Mouse (Mus musculus) T-helper 17 cell (primary cell): ENCODE results near the gene Hps6.

Experiments used
- in situ Hi-C, 2 experiments: fragments of 300-600 bp; cut with MboI, MseI; formaldehyde crosslinking; loops; 1 replicate in 1 of 2; 2 replicates in 1 of 2; pipeline ENCODE4 v1.15.1; 2025; ENCODE audit warnings: high pct_unique_total_duplicates in 2 of 2

Gene Hps6

GRCm38 (mm10) chr19:46042476-46043011 is 39.2 kb downstream of the Hps6 start:
- in situ Hi-C loops, result loop anchor here (5.0 to 25.0 kb wide), 3 partner anchors 45 to 1780 kb away; partner anchors contain the start of gene Armh3 (in 1 of the 2)

GRCm38 (mm10) chr19:46043380-46043779 is 40.1 kb downstream of the Hps6 start:
- in situ Hi-C loops, result loop anchor here (5.0 to 25.0 kb wide), 3 partner anchors 46 to 1781 kb away; partner anchors contain the start of gene Armh3 (in 1 of the 2)

DNA sequence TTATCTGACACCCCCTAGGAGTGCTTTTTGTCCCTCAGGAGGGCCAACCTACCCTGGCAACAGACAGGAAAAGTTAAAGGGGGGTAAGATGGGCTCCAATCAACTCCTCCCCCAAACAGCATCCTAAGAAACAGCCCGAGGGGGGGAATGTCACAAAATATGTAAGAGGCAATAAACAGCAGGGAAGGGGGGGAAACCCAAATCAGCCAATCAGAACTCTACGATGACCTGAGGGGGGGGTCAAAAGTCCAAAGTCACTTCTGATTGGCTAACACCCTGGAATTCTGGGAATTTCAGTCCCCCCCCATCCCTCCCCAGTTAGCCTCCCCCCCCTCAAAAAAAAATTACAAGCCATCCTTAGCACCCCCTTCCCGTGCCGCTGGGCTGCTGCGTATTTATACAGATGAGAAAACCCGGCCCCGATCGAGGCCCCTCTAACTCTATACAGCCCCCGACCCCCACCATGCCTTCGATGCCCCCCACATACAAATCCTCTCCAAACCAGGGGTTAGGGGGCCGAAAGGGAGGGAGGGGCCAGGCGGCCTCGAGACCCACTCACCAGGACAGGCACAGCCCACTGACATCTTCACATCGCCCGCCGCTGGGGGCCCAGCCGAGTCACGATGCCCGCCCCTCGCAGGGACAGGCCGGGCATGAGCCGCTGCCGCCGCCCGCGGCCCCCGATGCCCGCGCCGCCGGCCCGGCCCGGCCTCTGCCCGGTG is 41.1 kb downstream of the Hps6 start, which contains the start of gene Pprc1:
Pprc1 (plus strand) TSS at position 616 of the 722 bp plus-strand sequence.
- in situ Hi-C loops, result loop anchor here (5.0 to 25.0 kb wide), 3 partner anchors 47 to 1782 kb away; partner anchors contain the start of gene Armh3 (in 1 of the 2)

DNA sequence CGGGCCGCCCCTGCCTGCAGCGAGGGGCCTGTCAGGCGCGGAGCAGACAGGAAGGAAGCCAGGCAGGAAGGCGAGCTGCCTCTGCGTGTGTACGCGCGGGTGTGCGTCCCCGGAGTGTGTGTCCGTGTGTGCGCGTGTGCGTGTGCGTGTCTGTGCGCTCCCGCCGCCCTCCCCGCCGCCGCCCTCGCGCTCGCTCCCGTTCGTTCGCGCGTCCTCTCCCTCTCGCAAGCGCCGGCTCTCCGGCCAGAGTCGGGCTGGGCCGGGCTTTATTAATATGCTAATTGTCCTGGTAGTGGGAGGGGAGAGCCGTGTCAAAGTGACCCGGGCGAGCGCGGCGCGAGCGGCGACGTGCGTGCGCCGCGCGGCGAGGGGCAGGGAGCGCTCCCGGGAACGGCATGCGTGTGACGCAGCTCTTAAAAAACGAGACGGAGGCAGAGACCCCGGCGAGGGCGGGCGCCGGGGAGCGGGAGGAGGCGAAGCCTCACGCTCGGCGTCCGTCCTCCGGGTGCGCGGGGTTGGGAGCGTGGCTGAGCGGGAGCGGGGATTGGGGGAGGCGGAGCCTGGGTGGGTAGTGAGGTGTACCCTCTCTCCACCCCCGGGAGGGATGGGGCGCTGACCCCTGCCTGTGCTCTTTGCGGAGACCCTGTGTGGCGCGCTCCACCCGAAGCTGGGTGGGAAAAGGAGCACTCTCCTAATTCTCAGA is 41.8 kb downstream of the Hps6 start, which contains the start of gene Ldb1:
Ldb1 (minus strand) TSS at position 222 of the 703 bp plus-strand sequence.
- in situ Hi-C loops, result loop anchor here (5.0 to 25.0 kb wide), 3 partner anchors 48 to 1783 kb away; partner anchors contain the start of gene Armh3 (in 1 of the 2)

GRCm38 (mm10) chr19:46045696-46046311 is 42.5 kb downstream of the Hps6 start:
- in situ Hi-C loops, result loop anchor here in 1 of 2 experiments (10.0 to 25.0 kb wide), 2 partner anchors 61 to 1784 kb away; no protein-coding TSS in a partner anchor

DNA sequence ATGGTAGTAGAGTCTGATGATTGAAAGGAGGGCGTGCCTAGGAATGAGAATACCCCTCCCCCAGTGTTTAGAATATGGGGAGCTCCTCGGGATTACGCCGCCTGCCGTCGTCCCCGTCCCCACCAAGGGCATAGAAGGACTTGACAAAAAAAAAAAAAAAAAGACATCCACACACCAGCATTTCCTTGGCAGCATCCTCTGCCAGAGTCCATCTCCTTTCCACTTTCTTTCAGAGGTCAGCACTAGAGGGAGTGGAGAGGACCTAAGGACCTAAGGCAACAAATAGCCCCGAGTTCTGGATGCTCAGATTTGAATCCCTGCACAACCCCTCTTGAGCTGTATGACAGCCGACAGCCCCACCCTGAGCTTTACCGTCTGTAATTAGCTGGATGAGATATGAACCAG is 43.3 kb downstream of the Hps6 start:
- in situ Hi-C loops, result loop anchor here in 1 of 2 experiments (10.0 to 25.0 kb wide), 2 partner anchors 62 to 1784 kb away; no protein-coding TSS in a partner anchor

GRCm38 (mm10) chr19:46047426-46047825 is 44.1 kb downstream of the Hps6 start:
- in situ Hi-C loops, result loop anchor here in 1 of 2 experiments (10.0 to 25.0 kb wide), 2 partner anchors 63 to 1785 kb away; no protein-coding TSS in a partner anchor

DNA sequence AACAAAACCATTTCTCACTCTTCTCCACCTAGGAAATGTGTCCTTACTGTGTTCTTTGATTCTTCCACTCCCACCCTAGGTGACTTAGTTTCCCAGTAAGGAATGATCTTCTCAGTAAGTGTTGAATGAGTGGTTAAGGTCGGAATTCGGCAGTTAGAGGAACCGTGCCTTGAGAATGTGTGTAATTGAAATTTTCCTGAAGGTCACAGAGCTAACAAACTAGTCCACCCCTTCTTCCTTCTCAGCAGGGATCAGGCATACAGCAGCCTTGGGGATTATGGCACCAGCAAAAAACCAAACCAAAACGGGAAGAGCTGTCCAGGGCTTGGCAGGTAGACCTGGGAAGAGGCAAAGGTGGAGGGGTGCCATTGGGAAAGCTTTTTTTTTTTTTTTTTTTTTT is 45.8 kb downstream of the Hps6 start:
- in situ Hi-C loops, result loop anchor here in 1 of 2 experiments (10.0 to 25.0 kb wide), 2 partner anchors 64 to 1787 kb away; no protein-coding TSS in a partner anchor

DNA sequence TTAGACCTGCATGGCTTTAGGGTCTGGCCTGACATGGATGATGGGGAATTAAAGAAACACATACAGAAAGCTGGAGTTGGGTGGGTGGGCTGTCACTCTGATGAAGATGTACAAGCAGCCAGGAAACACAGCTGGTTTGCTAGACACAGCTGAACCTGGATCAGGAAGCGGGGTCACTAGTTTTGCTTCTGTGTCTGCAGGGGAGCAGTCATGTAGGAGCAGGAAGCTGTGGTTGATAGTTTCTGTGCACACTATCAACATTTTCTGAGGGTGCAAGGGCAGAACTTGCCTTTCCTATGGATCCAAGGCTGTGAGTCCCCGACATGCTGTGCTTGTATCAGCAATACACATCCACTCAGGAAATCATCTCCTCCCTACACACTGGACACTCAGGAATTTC is 47.2 kb downstream of the Hps6 start:
- in situ Hi-C loops, result loop anchor here in 1 of 2 experiments (5.0 to 25.0 kb wide), 2 partner anchors 1038 to 1763 kb away; partner anchors contain the start of genes Lzts2 and Scd2
